Mouse (Mus musculus): ENCODE data around the gene Lyzl4.

DNA sequence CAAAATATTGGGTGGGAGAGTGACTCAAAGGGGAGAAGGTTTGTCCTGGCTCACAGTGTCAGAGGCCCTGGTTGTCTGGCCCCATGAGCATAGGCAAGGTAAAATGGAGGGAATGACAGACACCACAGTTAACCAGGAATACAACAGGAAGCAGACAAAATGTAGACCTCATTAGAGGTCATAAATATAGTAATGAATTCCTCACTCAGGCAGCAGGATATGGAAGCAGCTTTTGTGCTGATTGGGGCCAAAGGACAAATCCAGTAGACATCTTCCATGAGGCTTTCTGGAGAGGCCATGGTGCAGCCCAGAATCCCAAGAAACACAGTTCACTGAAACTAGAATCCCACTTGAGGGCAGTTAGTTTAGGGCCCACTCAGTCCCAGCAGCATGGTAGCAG, 92.5 kb downstream of the Lyzl4 start:
- TF ChIP-seq POLR2A (IDR thresholded peaks at IDR 0.05; ENCODE audit: borderline replicate concordance, extremely low read depth, insufficient read depth, insufficient read length, poor library complexity, severe bottlenecking) (no peak), CTCF (IDR thresholded peaks at IDR 0.05; ENCODE audit: borderline replicate concordance, extremely low read depth, insufficient read depth, insufficient read length) (no peak)

Measured in brain, embryonic 14.5 days (tissue).